Mouse (Mus musculus) frontal cortex, postnatal 14 days (tissue): ENCODE measurements around the gene Trappc3.
A peak's percentile ranks its signal among the peaks of the same experiment; 100 is the strongest.

Experiments
- DNase-seq, 2 experiments: peaks; one replicate each; pipeline ENCODE4 v3.0.0; 2022; ENCODE audit warnings: low spot score in 2 of 2

Trappc3 gene

DNA sequence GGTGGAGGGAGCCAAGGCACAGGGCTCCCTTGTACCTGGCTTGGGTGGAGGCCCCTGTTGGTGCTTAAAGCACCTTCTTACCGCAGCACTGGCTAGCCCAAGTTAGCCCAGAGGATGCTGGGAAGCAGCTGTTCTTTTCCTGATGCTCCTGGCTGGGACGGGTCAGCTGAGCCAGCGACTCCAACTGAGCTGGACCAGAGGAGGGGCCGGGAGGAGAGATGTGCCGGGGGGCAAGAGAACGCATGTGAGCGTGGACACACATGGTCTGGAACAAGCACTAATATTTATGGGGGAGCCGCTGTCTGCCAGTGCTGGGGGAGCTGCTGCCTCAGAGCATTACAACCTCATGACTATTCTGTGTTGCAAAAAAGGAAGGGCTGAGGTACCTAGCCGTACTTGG is 16.8 kb downstream of the Trappc3 start:
- DNase-seq: no peak

DNA sequence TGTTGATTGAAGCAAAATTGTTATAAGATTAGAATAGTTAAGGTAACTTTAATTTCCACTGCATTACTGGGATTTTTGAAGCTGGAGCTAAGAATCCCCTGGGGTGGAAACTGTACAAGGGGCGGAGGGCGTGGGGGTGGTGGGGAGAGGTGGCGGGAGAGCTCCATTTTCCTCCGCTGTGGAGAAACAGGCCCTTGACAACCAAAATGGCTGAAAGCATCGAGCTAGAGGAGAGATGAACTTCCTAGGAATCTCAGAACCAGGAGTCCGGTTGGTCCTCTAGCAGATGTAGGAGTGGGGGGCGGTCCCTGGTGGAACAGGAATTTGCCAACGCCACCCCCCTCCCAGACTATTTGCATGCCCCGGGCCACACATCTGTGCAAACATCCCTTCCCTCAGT is 19.6 kb downstream of the Trappc3 start:
- DNase-seq: no peak

DNA sequence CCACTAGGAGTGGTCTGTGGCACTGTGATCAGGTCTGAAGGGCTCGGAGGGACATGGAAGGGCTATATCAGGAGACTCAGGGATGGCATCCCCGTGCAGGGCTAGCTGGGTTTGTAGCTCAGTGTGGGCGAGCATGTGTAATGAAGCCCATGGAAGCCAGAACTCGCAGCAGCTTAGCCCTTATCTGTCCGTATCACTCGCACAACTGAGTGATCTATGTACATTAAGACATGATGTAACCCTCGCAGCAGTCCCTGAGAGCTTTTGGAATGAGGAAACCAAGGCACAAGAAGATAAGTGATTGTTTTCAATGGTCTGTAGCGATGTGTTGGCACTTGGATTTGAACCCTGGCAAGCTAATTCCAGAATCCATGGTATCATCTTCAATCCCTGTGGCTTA is 21.5 kb downstream of the Trappc3 start:
- DNase-seq: no peak

DNA sequence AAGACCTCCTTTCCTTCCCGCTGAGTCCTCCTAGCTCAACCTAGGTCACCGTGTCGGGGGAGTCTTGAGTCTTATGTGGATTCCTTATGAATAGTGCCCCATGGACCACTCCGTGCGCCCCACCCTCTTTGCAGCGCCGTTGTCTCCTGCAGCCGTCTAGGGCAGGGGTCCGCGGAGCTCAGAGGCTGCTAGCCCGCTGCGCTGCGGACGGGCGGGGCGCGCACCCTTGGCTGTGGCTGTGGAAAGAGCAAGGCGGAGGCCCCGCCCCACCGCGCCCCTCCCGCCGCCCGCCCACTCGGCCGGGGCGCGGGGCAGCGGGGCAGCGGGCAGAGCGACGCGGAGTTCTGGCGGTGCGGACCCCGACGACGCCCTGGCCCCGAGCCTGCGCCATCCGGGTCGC is 24.4 kb downstream of the Trappc3 start, which contains the start of gene Col8a2:
Col8a2 (plus strand) TSS at position 302 of the 400 bp plus-strand sequence.
- no peak for DNase-seq

DNA sequence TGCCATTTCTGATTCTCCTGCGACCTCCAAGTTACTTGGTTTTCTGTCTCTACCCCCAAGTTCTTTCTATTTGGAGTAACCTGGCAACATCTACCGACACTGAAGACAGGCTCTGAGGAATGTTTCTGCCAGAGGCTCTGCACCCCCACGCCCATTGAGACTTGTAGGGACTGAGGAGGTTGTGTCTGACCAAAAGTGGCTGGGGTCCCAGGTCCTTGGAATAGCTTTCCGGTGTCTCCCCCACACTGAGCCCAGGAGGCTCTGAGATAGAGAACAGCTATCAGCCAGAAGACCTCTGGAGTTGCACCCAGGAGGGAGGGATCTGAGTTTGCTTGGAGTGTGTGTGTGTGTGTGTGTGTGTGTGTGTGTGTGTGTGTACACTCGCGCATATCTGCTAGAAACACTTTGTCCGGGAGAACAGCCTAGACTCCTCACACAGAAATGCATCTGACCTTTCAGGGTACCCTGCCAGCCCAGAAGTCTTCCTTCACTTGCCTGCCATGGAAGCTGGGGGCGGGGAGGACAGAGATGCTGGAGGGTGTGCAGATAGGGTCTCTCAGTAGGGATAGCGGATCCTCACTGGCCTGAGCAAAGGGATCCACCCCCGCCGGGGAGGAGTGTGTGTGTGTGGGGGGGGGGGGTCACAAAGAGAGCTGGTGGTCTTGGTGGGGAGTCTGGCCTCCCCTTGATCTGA is 25.3 kb downstream of the Trappc3 start:
- no peak for DNase-seq

DNA sequence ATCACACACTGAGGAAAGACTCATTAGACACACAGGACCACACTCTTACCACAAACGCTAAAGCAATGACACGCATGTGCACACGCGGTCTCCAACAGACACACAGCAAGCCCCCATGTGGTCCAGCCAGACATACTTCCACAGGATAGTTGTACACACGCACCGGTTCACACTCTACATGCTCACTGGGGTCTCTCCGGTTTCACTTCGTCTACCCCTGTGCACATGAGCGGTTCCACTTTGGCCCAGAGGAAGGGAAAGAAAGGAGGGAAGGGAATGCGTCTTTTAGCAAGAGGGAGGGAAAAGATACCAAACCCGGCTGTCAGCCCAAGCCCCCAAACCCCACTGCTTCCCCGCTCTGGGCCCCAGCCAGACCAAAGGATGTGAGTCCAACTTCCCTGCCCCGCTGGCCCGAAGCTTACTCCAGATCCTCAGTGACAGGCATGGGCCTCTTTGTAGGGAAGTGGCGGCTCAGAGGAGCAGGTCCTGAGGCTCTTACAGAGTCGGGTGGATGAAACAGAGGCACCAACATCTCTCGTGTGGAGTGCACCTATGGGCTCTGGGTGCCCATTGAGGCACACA is 26.1 kb downstream of the Trappc3 start:
- no peak for DNase-seq

DNA sequence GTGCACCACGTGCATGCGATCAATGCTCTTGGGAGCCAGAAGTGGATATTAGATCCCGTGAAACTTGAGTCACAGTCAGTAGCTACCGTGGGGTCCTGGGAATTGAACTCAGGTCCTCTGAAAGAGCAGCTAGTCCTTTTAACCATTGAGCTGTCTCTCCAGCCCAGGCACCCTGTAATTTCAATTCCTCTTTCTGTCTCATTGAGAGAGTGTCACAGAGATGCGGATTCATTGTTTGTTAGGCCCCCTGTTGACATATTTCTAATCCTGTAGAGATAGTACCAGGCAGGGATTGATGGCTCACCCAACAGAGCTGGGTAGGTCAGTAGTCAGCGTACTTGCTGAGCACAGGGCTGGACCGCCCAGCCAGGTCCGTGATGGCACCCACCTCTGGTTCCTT is 28.2 kb downstream of the Trappc3 start:
- no peak for DNase-seq

DNA sequence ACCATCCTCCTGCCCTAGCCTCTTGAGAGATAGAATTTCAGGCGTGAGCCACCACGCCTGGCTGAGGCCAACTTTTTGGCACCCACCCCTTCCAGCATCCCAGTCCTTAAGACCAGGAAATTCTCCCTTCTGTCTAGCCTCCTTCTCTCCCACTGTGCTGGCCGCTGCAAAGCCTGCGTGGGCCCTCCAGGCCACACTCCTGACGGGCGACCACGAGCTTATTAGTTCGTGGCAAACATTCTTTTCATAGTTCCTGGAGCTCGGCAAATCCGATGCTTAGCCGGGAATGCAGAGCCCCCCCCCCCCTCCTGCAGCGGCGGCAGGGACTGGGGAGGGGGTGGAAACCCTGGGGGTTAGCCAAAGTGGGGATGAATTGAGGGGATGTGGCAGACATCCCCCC is 29.1 kb downstream of the Trappc3 start:
- DNase-seq: no peak

DNA sequence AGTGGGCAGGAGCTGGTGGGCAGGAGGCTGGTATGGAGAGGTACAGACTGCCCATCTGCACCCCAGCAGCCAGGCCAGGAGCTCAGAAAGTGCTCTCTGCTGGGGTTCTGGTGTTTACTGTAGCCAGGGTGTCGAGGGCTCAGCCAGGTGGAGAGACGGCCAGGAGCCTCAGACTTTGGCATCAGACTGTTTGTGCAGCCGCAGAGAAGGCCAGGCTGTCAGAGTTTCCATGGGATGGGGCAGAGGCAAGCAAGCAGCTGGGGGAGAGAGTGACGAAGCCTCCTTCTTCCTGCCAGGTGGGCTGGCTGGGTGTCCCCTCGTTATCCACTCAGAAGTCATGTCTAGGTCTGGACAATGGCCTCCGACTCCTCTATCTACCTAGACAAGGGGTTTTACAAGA is 33.0 kb downstream of the Trappc3 start:
- DNase-seq: no peak

DNA sequence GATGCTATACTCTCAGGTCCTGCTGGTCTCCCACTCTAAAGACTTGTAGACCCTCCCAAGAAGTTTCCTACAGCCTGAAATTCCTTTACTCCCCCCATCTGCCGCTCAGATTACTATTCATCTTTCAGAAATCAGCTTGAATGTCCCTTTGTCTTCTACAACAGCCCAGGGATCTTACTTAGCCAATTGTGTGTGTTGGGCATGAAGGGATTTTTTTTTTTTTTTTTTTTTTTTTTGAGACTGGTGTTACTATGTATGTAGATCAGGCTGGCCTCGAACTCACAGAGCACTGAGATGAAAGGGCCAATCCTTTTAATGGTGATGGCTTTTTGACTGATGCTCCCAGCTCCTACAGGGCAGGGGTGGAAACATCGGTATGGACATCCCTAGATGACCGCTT is 33.8 kb downstream of the Trappc3 start:
- no peak for DNase-seq

DNA sequence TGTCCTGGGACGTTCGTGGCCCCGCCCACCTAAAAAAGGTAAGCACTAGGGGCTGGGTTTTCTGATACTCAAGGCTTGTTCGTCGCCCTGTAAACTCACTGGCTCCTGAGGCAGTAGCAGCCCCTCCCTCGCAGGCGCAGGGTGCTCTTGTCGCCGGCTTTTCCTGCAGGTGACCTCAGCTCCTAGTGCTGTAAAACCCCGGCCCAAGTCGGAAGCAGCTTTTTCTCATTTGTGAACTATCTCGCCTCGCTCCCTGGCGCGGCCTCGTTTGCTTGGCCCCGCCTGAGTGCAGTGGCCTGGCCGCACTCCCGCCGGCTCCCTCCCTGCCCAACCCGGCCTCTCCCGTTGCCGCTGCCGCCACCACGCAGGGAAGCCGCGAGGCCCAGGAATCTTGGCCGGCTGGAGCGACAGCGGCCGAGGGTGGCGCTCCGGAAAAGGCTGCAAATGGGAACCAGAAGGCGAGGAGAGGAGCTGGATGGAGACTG is 34.5 kb downstream of the Trappc3 start:
- DNase-seq: no peak

DNA sequence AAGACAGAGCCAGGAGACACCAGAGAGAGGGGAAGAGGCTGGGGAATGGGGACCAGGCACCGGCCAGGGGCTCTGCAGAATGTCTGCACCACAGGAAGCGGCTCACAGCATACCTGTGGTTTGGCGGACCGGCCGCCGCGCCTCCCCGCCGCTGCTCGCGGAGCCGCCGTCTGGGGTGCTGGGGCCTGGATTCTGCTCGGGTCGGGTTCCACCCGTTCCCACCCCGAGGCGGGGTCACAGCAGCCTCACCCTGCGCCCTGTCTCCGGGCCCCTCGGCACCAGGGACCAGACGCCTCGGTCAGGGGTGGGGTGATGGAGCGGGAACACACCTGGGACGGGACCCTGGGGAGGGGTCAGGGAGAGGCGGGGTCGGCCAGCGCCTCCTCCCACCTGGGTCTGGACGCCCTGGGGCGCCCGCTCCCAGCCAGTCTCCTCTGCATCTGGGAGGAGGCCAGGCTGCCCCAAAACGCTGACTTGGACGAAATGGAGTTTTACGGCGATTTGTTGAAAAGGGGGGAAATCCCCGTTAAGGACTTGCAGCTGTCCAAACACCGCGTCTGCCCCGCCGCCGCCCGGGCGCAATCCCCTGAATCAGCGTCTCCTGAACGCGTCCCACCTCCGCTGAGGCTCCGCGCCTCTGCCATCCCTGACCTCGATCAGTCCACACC is 38.9 kb downstream of the Trappc3 start:
- DNase-seq: no peak

DNA sequence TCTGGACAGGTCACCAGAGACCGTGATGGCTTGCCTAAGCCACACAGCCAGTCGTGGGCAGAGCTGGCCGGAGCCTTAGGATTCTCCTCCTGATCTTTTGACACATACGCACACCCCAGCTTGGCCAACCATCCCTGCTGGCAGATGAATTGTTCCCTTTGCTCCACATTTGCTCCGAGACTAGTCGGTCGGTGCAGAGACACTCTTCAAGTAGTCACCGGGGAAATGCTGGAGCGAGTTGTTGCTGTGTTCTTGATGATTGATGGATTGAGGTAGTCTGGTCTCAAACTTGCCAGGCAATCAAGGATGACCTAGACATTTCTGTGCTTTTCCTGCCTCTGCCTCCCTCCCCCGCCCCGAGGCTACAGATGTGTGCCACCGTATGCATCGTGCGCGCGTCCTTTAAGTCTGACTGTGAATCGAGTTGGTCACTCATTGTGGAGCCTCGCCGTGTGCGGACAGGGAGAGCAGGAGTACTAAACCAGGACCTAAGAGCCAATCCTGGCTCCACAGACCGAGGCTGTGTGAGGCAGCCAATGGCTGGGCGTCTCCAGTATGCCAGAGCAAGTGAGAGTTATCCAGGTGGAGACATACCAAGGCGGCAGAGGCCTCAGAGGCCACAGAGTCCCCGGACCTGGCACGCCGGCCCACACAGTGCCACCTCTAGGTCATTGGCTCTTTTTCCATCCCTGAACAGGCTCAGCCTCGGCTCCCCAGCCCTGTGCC is 39.6 kb downstream of the Trappc3 start:
- no peak for DNase-seq

DNA sequence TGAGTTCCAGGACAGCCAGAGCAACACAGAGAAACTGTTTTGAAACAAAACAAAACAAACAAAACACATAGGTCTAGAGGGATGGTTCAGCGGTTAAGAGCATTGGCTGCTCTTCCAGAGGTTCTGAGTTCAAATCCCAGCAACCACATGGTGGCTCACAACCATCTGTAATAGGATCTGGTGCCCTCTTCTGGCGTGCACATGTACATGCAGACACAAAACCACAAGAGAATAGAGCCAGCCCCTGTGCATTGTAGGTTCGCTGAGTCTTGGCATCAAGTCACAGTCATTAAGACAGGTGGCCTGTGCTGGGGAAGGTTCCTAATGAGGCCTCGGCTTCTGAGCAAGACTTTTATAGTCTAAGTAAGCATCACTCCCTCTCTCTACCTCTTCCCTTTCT is 41.8 kb downstream of the Trappc3 start:
- DNase-seq: no peak

DNA sequence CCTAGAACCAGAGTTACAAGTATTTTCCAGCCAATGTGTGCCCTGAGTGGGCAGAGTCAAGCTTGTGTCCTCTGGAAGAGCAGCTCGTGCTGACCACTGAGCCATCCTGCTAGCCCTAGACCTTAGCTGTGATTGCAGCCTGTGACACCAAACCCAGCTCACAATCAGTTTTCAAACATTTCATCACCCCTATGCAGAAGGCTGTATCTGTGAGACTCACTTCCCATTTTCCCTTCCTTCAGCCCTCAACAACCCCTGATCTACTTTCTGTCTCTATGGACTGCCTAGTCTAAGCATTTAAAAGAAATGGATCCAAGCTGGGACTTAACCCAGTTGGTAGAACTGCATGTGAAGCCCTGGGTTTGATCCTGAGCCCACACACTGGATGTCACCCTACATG is 43.3 kb downstream of the Trappc3 start:
- DNase-seq: no peak

DNA sequence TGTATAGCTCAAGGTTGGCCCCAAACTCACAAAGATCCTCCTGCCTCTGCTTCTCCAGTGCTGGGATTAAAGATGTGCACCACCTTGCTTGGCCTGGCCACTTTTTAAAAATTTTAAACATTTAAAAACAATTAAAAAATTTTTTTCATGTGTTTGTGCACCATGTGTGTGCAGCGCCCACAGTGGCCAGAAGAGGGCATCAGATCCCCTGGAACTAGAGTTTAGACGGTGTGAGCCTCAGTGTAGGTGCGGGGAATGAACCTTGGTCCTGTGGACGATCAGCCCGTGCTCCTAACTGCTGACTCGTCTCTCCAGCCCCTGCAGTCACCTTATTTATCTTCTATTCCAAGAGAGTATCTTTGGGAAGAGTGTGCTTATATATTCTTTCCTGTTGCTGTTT is 43.9 kb downstream of the Trappc3 start:
- no peak for DNase-seq

DNA sequence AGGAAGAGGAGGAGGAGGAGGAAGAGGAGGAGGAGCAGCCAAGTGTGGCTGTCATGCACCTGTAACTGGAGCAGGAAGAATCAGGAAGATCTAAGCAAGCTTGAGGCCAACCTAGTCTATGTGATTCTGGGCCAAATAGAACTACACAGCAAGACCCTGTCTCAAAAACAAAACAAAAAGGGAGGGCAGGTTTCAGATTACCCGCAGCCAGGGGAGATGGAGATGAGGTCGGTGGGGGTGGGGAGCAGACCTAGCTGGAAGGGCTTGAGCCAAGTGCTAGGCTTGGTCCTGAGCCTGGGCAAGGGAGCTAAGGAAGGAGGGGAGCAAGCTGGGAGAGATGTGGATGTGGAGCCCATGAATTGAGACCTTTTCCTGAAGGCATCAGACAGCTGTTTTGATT is 44.7 kb downstream of the Trappc3 start:
- DNase-seq: no peak

DNA sequence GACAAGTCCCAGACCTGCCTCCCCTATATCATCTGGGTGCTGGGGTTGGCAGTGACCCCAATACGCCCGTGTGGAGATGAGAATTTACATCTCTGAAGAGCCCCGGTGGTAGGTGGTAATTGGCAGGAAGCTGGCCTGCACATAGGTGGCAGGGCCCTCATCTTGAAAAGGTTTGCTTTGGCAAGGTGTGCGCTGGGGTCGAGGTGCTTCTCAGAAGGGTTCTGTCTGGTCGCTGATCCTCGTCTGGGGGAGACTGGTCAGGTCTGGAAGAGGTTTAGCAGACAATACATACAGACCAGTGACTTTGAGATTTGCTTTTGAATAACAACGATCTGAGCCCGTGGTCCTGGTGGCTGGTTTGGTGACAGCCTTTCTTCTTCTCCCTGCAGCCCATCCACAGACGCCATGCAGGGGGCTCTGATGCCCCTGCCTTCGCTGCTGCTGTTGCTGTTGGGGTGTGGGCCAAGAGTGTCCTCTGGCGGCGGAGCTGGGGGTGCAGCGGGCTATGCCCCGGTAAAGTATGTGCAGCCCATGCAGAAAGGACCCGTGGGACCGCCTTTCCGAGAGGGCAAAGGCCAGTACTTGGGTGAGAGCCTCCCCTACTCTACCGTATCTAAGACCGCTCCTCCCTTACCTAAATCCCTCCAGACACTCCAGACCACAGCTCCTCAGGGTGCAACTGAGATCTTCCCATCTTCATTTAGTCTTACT is 47.2 kb downstream of the Trappc3 start:
- no peak for DNase-seq

DNA sequence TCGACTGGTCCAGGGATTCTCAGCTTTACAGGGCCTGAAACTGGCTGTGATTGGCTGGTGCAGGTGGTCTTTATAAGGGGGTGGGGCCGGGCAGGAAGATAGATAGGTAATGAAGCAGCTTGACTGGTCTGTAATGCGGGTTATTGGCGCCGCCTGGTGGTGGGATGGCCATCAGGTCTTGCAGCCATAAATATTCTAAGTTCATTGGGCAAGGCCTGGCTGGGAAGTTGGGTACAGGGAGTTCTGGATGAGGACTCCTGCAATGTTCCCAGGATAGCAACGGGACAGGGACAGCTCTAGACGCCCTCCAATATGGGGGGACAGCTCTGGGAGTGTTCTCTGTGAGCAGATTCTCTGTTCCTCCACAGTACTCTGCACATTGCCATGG is 47.8 kb downstream of the Trappc3 start:
- DNase-seq: peak; percentile 71 to 85

DNA sequence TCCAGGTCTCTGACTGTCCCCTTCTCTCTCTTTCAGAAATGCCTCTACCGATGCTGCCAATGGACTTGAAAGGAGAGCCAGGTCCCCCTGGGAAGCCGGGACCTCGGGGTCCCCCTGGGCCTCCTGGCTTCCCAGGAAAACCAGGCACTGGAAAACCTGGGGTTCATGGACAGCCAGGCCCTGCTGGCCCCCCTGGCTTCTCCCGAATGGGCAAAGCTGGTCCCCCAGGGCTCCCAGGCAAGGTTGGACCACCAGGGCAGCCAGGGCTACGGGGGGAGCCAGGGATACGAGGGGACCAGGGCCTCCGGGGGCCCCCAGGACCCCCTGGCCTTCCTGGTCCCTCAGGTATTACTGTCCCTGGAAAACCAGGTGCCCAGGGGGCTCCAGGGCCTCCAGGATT is 48.2 kb downstream of the Trappc3 start:
- no peak for DNase-seq

DNA sequence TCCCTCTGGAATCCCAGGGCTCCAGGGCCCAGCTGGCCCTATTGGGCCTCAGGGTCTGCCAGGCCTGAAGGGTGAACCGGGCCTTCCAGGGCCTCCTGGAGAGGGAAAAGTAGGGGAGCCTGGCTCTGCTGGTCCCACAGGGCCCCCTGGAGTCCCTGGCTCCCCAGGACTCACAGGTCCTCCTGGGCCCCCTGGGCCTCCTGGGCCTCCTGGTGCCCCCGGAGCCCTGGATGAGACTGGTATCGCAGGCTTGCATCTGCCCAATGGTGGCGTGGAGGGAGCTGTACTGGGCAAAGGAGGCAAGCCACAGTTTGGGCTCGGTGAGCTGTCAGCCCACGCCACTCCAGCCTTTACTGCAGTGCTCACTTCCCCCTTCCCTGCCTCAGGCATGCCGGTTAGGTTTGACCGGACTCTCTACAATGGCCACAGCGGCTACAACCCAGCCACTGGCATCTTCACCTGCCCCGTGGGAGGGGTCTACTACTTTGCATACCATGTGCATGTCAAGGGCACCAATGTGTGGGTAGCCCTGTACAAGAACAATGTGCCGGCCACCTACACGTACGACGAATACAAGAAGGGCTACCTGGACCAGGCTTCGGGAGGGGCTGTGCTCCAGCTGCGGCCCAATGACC is 49.6 kb downstream of the Trappc3 start:
- DNase-seq: no peak
